Mouse (Mus musculus): Measurements from ENCODE around the gene Rai1.

GRCm38 (mm10) chr11:60211152-60211551 lies 106.3 kb downstream of the Rai1 start:
- TF ChIP-seq GATA1 (IDR thresholded peaks at IDR 0.05; ENCODE audit: low read length) (no peak), TAL1 (IDR thresholded peaks at IDR 0.05; ENCODE audit: low read length) (no peak)
